Mouse (Mus musculus) E14TG2a.4 (cell line): ENCODE results near the gene Elovl7.

Experiments used
- H3K27me3 ChIP-seq: 2 replicates; pipeline ENCODE4 v1.6.1; 2014; ENCODE audit warnings: low read length, control low read depth; ENCODE audit not compliant: insufficient read depth
- H3K36me3 ChIP-seq: 2 replicates; pipeline ENCODE4 v1.6.1; 2014; ENCODE audit warnings: low read length, control low read depth; ENCODE audit not compliant: insufficient read depth
- H3K4me1 ChIP-seq: replicated peaks from 2 replicates; pipeline ENCODE4 v1.6.1; 2014; ENCODE audit warnings: low read depth, low read length, control low read depth
- H3K4me3 ChIP-seq: replicated peaks from 2 replicates; pipeline ENCODE4 v1.5.1; 2014; ENCODE audit warnings: mild to moderate bottlenecking, low read length
- H3K9me3 ChIP-seq: 2 replicates; pipeline ENCODE4 v1.6.1; 2014; ENCODE audit warnings: low read length, control low read depth
- CTCF ChIP-seq: conservative IDR thresholded peaks from 2 replicates; pipeline ENCODE4 v1.5.1; 2014; ENCODE audit warnings: low read length
- NANOG ChIP-seq: IDR thresholded peaks from 2 replicates; pipeline ENCODE4 v1.6.1; 2014; ENCODE audit warnings: borderline replicate concordance, low read length, mixed read lengths
- POU5F1 ChIP-seq: IDR thresholded peaks from 2 replicates; pipeline ENCODE4 v1.6.1; 2014; ENCODE audit warnings: low read length, borderline replicate concordance

The Elovl7 gene

GRCm38 (mm10) chr13:108278592-108278991 is 64.4 kb downstream of the Elovl7 start:
- no peaks in the 10 kb centered on the region for H3K36me3 ChIP-seq
- TF ChIP-seq POU5F1 (no peak), CTCF (no peak)
- H3K9me3 ChIP-seq: no peaks in the 10 kb centered on the region

DNA sequence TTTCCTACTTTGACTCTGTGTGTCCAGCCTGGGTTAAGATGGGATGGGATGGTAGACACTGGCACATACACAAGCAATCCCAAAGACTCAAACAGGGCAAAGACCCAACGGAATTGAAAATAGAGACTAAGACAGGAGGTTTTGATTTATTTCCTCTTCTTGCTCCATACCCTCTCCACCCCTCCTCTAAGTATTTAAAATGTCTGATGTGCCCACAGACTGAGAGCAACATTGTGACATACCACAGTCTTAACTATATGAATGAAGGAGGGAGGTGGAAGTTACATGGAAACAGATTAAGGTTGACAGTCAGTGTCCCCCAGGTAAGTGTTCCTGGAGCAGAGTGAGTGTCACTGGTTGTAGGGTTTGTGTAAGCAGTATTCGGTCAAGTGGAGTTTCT is 70.1 kb downstream of the Elovl7 start:
- TF ChIP-seq NANOG (no peak), CTCF (no peak), POU5F1 (no peak)
- Histone ChIP-seq H3K27me3 (no peaks in the 10 kb centered on the region), H3K36me3 (peaks cover 3% of the 10 kb centered on the region; the same call in 1 of the 2 replicates), H3K9me3 (no peaks in the 10 kb centered on the region), H3K4me1 (peaks cover 26% of the 10 kb centered on the region), H3K4me3 (no peak overlapping the region)

More at GRCm38 (mm10) chr13:108278592-108278991, 64.4 kb downstream of the Elovl7 start:
- Histone ChIP-seq H3K4me1 (peaks cover 17% of the 10 kb centered on the region), H3K4me3 (no peak overlapping the region), H3K27me3 (no peaks in the 10 kb centered on the region)

- H3K9me3 ChIP-seq: no peaks in the 10 kb centered on the region
- peaks cover 20% of the 10 kb centered on the region for H3K36me3 ChIP-seq
- TF ChIP-seq POU5F1: no peak
- TF ChIP-seq CTCF: no peak
- TF ChIP-seq NANOG: no peak
Observed at GRCm38 (mm10) chr13:108287953-108288352, 73.7 kb downstream of the Elovl7 start.

GRCm38 (mm10) chr13:108289436-108289835 is 75.2 kb downstream of the Elovl7 start:
- no peak for TF ChIP-seq CTCF
- no peak for TF ChIP-seq POU5F1
- no peak for TF ChIP-seq NANOG
- H3K4me3 ChIP-seq: no peak overlapping the region
- peaks cover 59% of the 10 kb centered on the region for H3K4me1 ChIP-seq
- H3K36me3 ChIP-seq: peaks cover 20% of the 10 kb centered on the region
- no peaks in the 10 kb centered on the region for H3K9me3 ChIP-seq
- no peaks in the 10 kb centered on the region for H3K27me3 ChIP-seq

More at GRCm38 (mm10) chr13:108287953-108288352, 73.7 kb downstream of the Elovl7 start:
- no peak overlapping the region; the same call in 1 of the 2 replicates for H3K4me3 ChIP-seq
- no peaks in the 10 kb centered on the region for H3K27me3 ChIP-seq
- H3K4me1 ChIP-seq: peaks cover 51% of the 10 kb centered on the region

GRCm38 (mm10) chr13:108290314-108290713 is 76.1 kb downstream of the Elovl7 start:
- no peaks in the 10 kb centered on the region for H3K27me3 ChIP-seq
- no peak overlapping the region for H3K4me3 ChIP-seq
- no peaks in the 10 kb centered on the region for H3K9me3 ChIP-seq
- H3K36me3 ChIP-seq: peaks cover 16% of the 10 kb centered on the region
- TF ChIP-seq CTCF (no peak), POU5F1 (no peak), NANOG (no peak)
- H3K4me1 ChIP-seq: peaks cover 59% of the 10 kb centered on the region

DNA sequence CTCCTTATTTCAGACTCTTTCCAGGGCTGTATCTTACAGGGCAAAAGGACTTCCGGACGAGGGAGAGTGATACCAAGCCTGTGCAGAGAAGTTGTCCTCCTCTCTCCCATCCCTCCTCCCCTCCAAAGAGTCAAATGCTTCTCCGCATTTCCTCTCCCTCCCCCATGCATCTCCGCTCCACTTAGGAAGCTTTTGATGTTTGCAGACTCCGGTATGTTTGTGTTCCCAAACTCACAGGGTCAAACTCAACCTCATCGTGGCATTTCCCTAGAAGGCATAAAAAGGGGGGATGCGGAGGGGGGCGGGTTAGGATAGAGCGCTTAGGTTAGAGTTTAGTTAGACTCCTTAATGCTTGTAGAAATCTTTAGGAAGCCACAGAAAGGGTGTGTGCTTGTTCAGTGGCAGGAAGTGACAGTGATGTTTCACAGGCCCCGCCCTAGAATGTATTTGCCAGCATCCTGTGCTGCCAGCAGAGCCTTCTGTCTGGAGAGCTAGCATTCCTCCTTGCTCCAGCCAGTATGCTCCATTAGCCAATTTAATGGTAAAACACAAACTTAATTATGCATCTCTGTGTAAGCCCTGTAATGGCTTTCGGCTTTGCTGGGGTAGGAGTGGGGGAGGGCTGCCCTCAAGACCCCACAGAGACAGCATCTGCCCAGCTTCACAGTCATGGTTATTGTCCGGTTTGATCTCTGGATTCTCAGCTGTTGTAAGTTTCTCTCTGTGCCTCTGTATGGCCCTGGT is 83.3 kb downstream of the Elovl7 start:
- Histone ChIP-seq H3K9me3 (no peaks in the 10 kb centered on the region), H3K36me3 (no peaks in the 10 kb centered on the region), H3K4me3 (peak overlapping the region; percentile 76), H3K4me1 (peaks cover 66% of the 10 kb centered on the region), H3K27me3 (no peaks in the 10 kb centered on the region)
- TF ChIP-seq POU5F1: no peak
- peak; percentile 2; the same call in 1 of the 2 replicates for TF ChIP-seq NANOG

- Histone ChIP-seq H3K9me3 (no peaks in the 10 kb centered on the region), H3K4me1 (peaks cover 62% of the 10 kb centered on the region), H3K27me3 (no peaks in the 10 kb centered on the region), H3K4me3 (peak overlapping the region; percentile 76), H3K36me3 (no peaks in the 10 kb centered on the region)
- TF ChIP-seq NANOG: no peak
- no peak for TF ChIP-seq CTCF
- no peak for TF ChIP-seq POU5F1
Observed at GRCm38 (mm10) chr13:108298241-108298640, 84.0 kb downstream of the Elovl7 start.

DNA sequence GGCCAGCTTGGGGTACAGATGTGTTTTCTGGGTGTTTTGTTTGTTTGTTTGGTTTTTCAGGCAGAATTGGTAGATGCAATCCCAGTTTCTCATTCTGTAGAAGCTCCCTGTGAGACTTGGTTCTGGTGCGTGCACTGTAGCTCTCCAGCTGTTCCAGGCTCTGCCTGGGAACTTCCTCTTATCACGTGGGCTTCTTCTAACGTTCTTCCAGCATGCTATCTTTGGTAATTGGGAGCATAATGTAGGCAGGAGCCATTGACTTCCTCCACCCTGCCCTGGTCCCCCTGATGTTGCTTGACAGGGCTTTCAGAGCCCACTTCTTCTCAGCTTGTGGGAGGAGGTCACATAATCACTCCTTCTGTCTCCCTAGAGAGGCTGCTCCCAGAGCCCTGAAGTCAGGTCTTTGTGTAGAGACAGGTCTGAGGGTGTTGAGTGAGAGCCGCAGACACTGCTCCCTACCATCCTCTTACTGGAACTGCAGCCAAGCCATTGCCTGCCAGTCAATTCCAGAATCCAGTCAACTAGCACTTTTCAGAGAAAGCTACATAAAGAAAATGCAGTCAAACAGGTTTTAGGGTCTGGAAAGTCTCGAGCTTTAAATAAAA is 86.2 kb downstream of the Elovl7 start:
- Histone ChIP-seq H3K27me3 (no peaks in the 10 kb centered on the region), H3K36me3 (no peaks in the 10 kb centered on the region), H3K4me1 (peaks cover 55% of the 10 kb centered on the region), H3K4me3 (0 out of 2 replicates have a peak overlapping the region, but pooled peaks have one; percentile 1), H3K9me3 (no peaks in the 10 kb centered on the region)
- peak; percentile 34 for TF ChIP-seq CTCF
- no peak for TF ChIP-seq POU5F1
- TF ChIP-seq NANOG: no peak
